Mouse (Mus musculus) CD4-positive, CD25-positive, alpha-beta regulatory T cell, adult 2 months (primary cell): ENCODE measurements around the gene Cfap77.

Experiments used
- DNase-seq: peaks from one replicate; pipeline ENCODE4 v3.0.0-alpha.2; 2012; ENCODE audit warnings: low read depth, low spot score

Cfap77 gene

DNA sequence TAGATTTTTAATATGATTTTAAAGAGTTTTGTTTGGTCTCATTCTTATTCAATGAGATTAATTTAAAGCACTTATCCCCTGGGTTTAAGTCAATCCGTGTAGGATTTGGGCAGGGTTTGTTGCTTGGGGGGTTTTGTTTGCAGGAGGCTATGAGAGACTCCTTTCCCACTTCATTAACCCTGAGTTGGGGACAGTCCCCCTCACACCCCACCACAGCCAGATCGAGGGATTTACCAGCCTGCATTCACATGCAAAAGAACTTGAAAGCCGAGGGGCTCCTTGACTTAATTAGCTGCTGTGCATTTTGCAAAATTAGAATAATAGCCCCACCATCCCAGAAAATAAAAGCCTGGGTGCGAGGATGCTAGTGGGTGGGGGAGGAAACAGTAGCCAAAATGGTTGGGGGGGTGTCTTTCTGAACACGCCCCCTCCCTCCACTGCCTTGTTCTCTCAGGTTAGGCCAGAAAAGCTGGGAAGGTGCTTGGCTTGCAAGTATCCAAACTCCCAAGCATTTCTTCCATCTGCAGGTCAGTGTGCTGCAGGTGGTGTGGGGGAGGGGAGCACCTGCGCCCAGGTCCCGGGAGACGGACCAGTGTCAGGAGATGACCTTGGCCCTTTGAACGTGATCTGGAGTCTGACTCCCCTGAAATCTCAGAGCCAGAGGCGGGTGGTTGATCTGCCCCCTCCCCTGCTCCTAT is 147.0 kb downstream of the Cfap77 start:
- DNase-seq: no peak

DNA sequence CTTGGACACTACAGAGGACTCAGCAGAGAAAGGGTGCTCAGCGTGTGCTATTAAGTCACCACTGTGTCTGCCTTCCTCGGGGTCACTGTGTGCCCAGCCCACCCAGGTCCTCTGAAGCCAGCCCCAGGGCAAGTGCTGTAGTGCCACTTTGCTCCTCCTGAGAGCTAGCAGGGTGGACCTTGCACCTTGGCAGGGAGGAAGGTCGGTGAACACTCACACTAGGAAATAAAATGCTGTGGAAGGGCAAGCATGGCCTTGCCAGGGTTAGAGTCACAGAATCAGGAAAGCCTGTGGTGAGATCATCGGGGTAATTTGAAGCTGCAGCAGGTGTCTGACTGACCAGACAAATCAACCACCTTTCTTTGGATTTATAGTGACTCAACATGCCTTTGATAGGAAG is 149.3 kb downstream of the Cfap77 start:
- DNase-seq: no peak

DNA sequence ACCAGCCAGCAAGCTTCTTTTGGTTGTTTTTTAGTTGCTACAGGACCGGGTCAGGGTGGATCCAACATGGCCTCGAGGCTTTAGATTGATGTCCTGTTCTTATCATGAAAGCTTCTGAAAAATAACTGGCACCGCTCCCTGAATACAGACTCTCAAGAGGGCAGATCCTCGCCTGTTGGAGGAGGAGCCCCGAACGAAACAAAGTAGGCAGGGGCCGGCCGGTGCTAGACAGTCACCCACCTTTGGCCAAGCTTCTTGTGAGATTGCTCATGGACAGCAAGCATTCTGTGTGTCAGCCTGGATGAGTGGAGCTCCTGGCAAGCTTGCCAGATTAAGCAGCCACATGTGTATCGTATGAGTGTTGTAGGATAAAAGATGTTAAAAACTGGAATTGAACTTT is 150.1 kb downstream of the Cfap77 start:
- DNase-seq: no peak

GRCm38 (mm10) chr2:28903871-28904270 is 151.0 kb downstream of the Cfap77 start:
- no peak for DNase-seq

DNA sequence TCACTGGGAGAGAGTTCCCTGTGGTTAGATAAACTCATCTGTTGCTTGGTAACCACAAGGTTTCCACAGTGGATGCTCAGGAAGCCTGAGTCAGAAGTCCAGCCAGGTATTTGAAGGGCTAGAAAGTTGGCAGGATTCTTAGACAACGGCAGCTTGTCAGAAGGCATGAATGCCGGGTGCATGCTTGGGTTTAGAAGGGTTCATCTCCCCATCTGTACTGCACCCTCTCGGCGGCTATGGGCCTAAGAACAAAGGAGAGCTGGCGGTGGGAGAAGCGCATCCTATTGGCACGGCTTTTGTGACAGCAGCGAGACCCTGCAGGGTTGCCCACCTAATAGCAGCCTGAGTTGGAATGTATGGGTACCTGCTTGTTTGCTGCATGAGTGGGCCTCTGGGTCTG is 152.6 kb downstream of the Cfap77 start:
- no peak for DNase-seq

- no peak for DNase-seq
These were observed 157.4 kb downstream of the Cfap77 start for GRCm38 (mm10) chr2:28897340-28897899.

GRCm38 (mm10) chr2:28895876-28896275 is 159.0 kb downstream of the Cfap77 start:
- no peak for DNase-seq

GRCm38 (mm10) chr2:28893526-28893925 is 161.3 kb downstream of the Cfap77 start:
- DNase-seq: no peak

- no peak for DNase-seq
These were observed 162.1 kb downstream of the Cfap77 start for GRCm38 (mm10) chr2:28892796-28893195.

DNA sequence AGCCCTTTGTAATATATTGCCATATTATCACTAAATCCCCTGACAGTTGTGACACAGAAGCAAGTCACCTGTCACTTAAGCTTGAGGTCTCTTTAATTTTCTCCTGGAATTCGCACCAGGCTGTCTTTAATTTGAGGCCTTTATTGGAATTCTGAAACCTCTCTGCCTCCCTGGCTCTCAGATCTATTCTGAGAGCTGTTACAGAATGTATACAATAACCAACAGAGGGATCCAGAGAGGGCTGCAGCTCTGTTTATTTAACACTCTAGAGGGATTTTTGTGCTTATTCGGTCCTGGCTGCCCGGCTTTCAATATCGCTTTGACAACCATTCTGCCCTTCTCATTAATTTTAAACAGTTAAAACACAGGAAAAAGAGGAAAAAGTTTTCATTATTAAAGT is 170.0 kb downstream of the Cfap77 start:
- no peak for DNase-seq

DNA sequence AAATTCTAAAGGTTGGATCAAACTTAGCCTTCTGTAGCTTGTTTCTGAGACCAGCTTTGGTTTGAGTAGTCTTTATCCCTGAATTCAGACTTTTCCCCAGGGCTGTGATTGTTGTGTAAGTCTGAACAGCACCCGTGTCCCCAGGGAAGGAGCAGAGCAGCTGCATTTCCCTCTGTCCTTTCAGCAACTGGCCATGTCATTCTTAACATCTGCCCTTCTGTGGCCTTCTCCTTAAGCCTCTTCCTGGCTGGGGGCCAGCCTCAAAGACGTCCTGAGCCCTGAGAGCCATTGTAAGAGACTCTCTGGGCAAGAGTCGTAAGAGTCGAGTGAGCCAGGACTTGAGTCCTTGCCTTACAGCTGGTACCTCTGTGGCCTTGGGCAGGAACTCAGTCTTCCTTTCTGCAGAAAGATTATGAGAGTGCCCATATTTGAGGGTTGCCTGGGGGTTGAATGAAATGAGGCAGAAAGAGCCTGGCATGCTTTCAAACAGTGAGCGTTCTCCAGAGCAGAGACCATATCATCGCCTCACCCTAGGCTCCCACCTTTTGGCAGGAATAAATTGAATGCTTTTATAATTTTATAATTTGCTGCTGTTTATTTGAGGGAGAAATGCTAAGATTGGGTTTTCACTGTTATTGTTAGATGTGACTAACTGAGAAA is 171.9 kb downstream of the Cfap77 start:
- no peak for DNase-seq

DNA sequence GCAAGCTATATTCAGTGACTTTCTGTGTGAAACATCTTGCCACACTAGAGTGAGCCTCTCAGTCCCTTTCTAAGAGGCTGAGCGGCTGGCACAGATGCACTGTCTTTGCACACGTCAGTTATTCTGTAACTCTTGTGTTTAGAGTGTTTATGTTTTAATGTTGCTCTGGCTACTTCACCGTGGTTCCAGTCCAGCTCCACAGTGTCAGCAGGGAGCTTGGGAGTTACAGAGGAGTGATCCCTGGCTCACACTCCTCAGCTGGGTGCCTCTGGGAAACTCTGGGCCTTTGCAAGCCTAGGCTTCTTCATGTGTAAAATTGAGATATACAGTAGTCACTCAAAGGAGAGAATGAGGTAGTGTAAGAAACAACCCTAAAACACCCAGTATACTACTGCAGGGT is 172.8 kb downstream of the Cfap77 start:
- no peak for DNase-seq

DNA sequence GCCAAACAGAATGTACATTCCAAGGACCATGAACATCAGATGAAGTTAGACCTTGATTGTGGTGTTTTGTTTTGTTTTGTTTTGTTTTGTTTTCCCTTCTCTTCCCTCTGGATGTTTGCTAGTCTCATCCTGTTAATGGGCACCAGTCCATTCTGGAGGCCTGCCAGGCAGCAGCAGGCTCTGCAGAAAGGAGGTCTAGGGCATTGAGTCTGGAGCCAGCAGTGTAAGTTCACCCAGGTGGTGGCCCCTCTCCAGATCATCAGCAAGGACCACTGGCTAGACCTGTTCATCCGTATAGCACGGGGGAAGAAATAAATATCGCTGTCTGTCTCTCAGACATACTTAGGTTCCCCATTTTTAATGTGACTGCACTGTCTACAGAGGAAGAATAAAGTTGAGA is 173.6 kb downstream of the Cfap77 start:
- DNase-seq: no peak
